Mouse (Mus musculus): ENCODE measurements around the gene Catsperd. TPM values are rescaled to one million over a fixed set of nuclear protein-coding genes. Genes with fewer than 3 reads are reported as not detected.
"Not testable (repeated sequence)": the region's sequence is repeated elsewhere in the genome, so short reads cannot be mapped to it uniquely, and the experiment has no call there.

Gene Catsperd
- polyA plus RNA-seq, 1 experiment from 2014 or later: 0.40 TPM

- no peaks in the 10 kb centered on the region for H3K27me3 ChIP-seq (replicated peaks)
- H3K4me2 ChIP-seq: peak within 1 kb of the TSS; percentile 94
- peak within 1 kb of the TSS; percentile 77 for H3K4me3 ChIP-seq
- H3K4me1 ChIP-seq: peaks cover 44% of the 10 kb centered on the region
- peak within 1 kb of the TSS; percentile 90 for H3K27ac ChIP-seq (replicated peaks)
- H3K9me3 ChIP-seq: no peaks in the 10 kb centered on the region
- H3K9ac ChIP-seq: peak within 1 kb of the TSS; percentile 96
- H3K36me3 ChIP-seq: peaks cover 43% of the 10 kb centered on the region
- WGBS: under 1% methylated on average over 52 of the region's 52 CpGs
- ATAC-seq (ENCODE audit: extremely low read depth, insufficient number of reproducible peaks, low FRiP score, low TSS enrichment): peak; percentile 17; the same call in 1 of the 2 replicates
Measured at GRCm38 (mm10) chr17:56613236-56613844, 14.6 kb upstream of the Catsperd start, which contains the start of gene Rpl36. Rpl36 (plus strand) TSS chr17:56613416.

GRCm38 (mm10) chr17:56613893-56614292, 14.1 kb upstream of the Catsperd start:
- H3K9ac ChIP-seq: peak overlapping the region; percentile 96
- H3K27ac ChIP-seq (replicated peaks): peak overlapping the region; percentile 90
- peak overlapping the region; percentile 94 for H3K4me2 ChIP-seq
- not testable (repeated sequence) for ATAC-seq (ENCODE audit: extremely low read depth, insufficient number of reproducible peaks, low FRiP score, low TSS enrichment); H3K27me3 ChIP-seq (replicated peaks); H3K9me3 ChIP-seq
- H3K36me3 ChIP-seq: peaks cover 49% of the 10 kb centered on the region
- H3K4me3 ChIP-seq: peak overlapping the region; percentile 77
- peaks cover 38% of the 10 kb centered on the region for H3K4me1 ChIP-seq
- under 1% methylated on average over 26 of the region's 26 CpGs for WGBS

- peak overlapping the region; percentile 90 for H3K27ac ChIP-seq (replicated peaks)
- H3K9me3 ChIP-seq: no peaks in the 10 kb centered on the region
- peak overlapping the region; percentile 96 for H3K9ac ChIP-seq
- 28% methylated on average over 14 of the region's 14 CpGs for WGBS
- ATAC-seq (ENCODE audit: extremely low read depth, insufficient number of reproducible peaks, low FRiP score, low TSS enrichment): no peak
- peak overlapping the region; percentile 77 for H3K4me3 ChIP-seq
- H3K4me1 ChIP-seq: peaks cover 38% of the 10 kb centered on the region
- H3K27me3 ChIP-seq (replicated peaks): no peaks in the 10 kb centered on the region
- peaks cover 55% of the 10 kb centered on the region for H3K36me3 ChIP-seq
- peak overlapping the region; percentile 94 for H3K4me2 ChIP-seq
Measured at GRCm38 (mm10) chr17:56614391-56615135, 13.4 kb upstream of the Catsperd start.

- Histone ChIP-seq H3K4me2 (peak overlapping the region; percentile 94), H3K36me3 (peaks cover 62% of the 10 kb centered on the region), H3K4me1 (peaks cover 34% of the 10 kb centered on the region), H3K27ac (replicated peaks) (no peak overlapping the region), H3K4me3 (peak overlapping the region; percentile 77), H3K27me3 (replicated peaks) (no peaks in the 10 kb centered on the region), H3K9me3 (no peaks in the 10 kb centered on the region), H3K9ac (peak overlapping the region; percentile 96)
- 83% methylated on average over 11 of the region's 11 CpGs for WGBS
- ATAC-seq (ENCODE audit: extremely low read depth, insufficient number of reproducible peaks, low FRiP score, low TSS enrichment): no peak
Measured at GRCm38 (mm10) chr17:56615136-56615784, 12.7 kb upstream of the Catsperd start.

GRCm38 (mm10) chr17:56615792-56616191, 12.2 kb upstream of the Catsperd start:
- Histone ChIP-seq H3K4me3 (no peak overlapping the region), H3K9ac (no peak overlapping the region), H3K36me3 (peaks cover 68% of the 10 kb centered on the region), H3K9me3 (no peaks in the 10 kb centered on the region), H3K4me2 (no peak overlapping the region), H3K27ac (replicated peaks) (no peak overlapping the region), H3K27me3 (replicated peaks) (no peaks in the 10 kb centered on the region), H3K4me1 (peaks cover 31% of the 10 kb centered on the region)
- ATAC-seq (ENCODE audit: extremely low read depth, insufficient number of reproducible peaks, low FRiP score, low TSS enrichment): no peak
- WGBS: 85% methylated on average over 4 of the region's 4 CpGs

- 83% methylated on average over 3 of the region's 3 CpGs for WGBS
- Histone ChIP-seq H3K4me2 (no peak overlapping the region), H3K36me3 (peaks cover 77% of the 10 kb centered on the region), H3K9me3 (no peaks in the 10 kb centered on the region), H3K4me3 (no peak overlapping the region), H3K27me3 (replicated peaks) (no peaks in the 10 kb centered on the region), H3K4me1 (peaks cover 28% of the 10 kb centered on the region), H3K27ac (replicated peaks) (no peak overlapping the region), H3K9ac (no peak overlapping the region)
- ATAC-seq (ENCODE audit: extremely low read depth, insufficient number of reproducible peaks, low FRiP score, low TSS enrichment): no peak
Measured at GRCm38 (mm10) chr17:56616725-56617124, 11.2 kb upstream of the Catsperd start.

- H3K36me3 ChIP-seq: peaks cover 86% of the 10 kb centered on the region
- H3K9me3 ChIP-seq: no peaks in the 10 kb centered on the region
- H3K9ac ChIP-seq: no peak overlapping the region
- H3K27me3 ChIP-seq (replicated peaks): no peaks in the 10 kb centered on the region
- ATAC-seq (ENCODE audit: extremely low read depth, insufficient number of reproducible peaks, low FRiP score, low TSS enrichment): no peak
- no peak overlapping the region for H3K4me3 ChIP-seq
- no peak overlapping the region for H3K4me2 ChIP-seq
- H3K27ac ChIP-seq (replicated peaks): no peak overlapping the region
- 90% methylated on average over 8 of the region's 8 CpGs for WGBS
- peaks cover 20% of the 10 kb centered on the region for H3K4me1 ChIP-seq
Measured at GRCm38 (mm10) chr17:56617628-56618027, 10.3 kb upstream of the Catsperd start.

- Histone ChIP-seq H3K27ac (replicated peaks) (no peak overlapping the region), H3K4me1 (peaks cover 25% of the 10 kb centered on the region), H3K36me3 (peaks cover 42% of the 10 kb centered on the region), H3K9me3 (no peaks in the 10 kb centered on the region), H3K4me3 (peak overlapping the region; percentile 98), H3K9ac (peak overlapping the region; percentile 96), H3K27me3 (replicated peaks) (no peaks in the 10 kb centered on the region), H3K4me2 (peak overlapping the region; percentile 98)
- 46% methylated on average over 3 of the region's 3 CpGs for WGBS
- ATAC-seq (ENCODE audit: extremely low read depth, insufficient number of reproducible peaks, low FRiP score, low TSS enrichment): no peak
Measured at GRCm38 (mm10) chr17:56625495-56625894, 2.4 kb upstream of the Catsperd start.

- peak overlapping the region; percentile 96 for H3K9ac ChIP-seq
- H3K9me3 ChIP-seq: no peaks in the 10 kb centered on the region
- peak overlapping the region; percentile 76 for H3K27ac ChIP-seq (replicated peaks)
- peak overlapping the region; percentile 98 for H3K4me2 ChIP-seq
- H3K4me3 ChIP-seq: peak overlapping the region; percentile 98
- no peaks in the 10 kb centered on the region for H3K27me3 ChIP-seq (replicated peaks)
- peaks cover 35% of the 10 kb centered on the region for H3K36me3 ChIP-seq
- H3K4me1 ChIP-seq: peaks cover 25% of the 10 kb centered on the region
- ATAC-seq (ENCODE audit: extremely low read depth, insufficient number of reproducible peaks, low FRiP score, low TSS enrichment): no peak
- WGBS: under 1% methylated on average over 32 of the region's 32 CpGs
Measured at GRCm38 (mm10) chr17:56626260-56626659, 1.7 kb upstream of the Catsperd start.

GRCm38 (mm10) chr17:56626754-56627470, 1.0 kb upstream of the Catsperd start, which contains the start of gene Lonp1:
Lonp1 (minus strand) TSS chr17:56626887.
- ATAC-seq (ENCODE audit: extremely low read depth, insufficient number of reproducible peaks, low FRiP score, low TSS enrichment): peak; percentile 93
- peak within 1 kb of the TSS; percentile 98 for H3K4me2 ChIP-seq
- H3K27me3 ChIP-seq (replicated peaks): no peaks in the 10 kb centered on the region
- peaks cover 28% of the 10 kb centered on the region for H3K36me3 ChIP-seq
- peak within 1 kb of the TSS; percentile 98 for H3K4me3 ChIP-seq
- peak within 1 kb of the TSS; percentile 96 for H3K9ac ChIP-seq
- H3K4me1 ChIP-seq: peaks cover 25% of the 10 kb centered on the region
- H3K27ac ChIP-seq (replicated peaks): peak within 1 kb of the TSS; percentile 76
- WGBS: under 1% methylated on average over 51 of the region's 51 CpGs
- H3K9me3 ChIP-seq: no peaks in the 10 kb centered on the region
